Mouse (Mus musculus) kidney, postnatal 25 days (tissue): ENCODE measurements around the gene Akr1b7.

ENCODE experiments used
- DNase-seq, 2 experiments: peaks; one replicate each; pipeline ENCODE4 v3.0.0; 2021; ENCODE audit warnings: mixed read lengths in 2 of 2

Gene Akr1b7

GRCm38 (mm10) chr6:34441556-34442257 lies 29.6 kb downstream of the Akr1b7 start:
- peak; percentile 9 to 43 for DNase-seq

- no peak for DNase-seq
Observed at GRCm38 (mm10) chr6:34443791-34444190, 31.7 kb downstream of the Akr1b7 start.

- peak; percentile 74 to 92 for DNase-seq
Observed at GRCm38 (mm10) chr6:34447961-34448360, 35.8 kb downstream of the Akr1b7 start.

- DNase-seq, result no peak
Observed at GRCm38 (mm10) chr6:34448696-34449095, 36.6 kb downstream of the Akr1b7 start.

GRCm38 (mm10) chr6:34452963-34453770 lies 41.0 kb downstream of the Akr1b7 start:
- DNase-seq, result no peak

GRCm38 (mm10) chr6:34459456-34459855 lies 47.3 kb downstream of the Akr1b7 start:
- DNase-seq, result no peak

GRCm38 (mm10) chr6:34460651-34461050 lies 48.5 kb downstream of the Akr1b7 start:
- DNase-seq, result no peak

- DNase-seq, result no peak
Observed at GRCm38 (mm10) chr6:34463582-34463981, 51.4 kb downstream of the Akr1b7 start.

GRCm38 (mm10) chr6:34471434-34472110 lies 59.4 kb downstream of the Akr1b7 start:
- no peak for DNase-seq
